Mouse (Mus musculus) sigmoid colon, adult 10 weeks (tissue): Measurements from ENCODE around the gene Rfesd. TPM values are rescaled to one million over a fixed set of nuclear protein-coding genes. Genes with fewer than 3 reads are reported as not detected.

ENCODE experiments used
- polyA plus RNA-seq: library from polyadenylated mRNA; stranded (reverse); fragments of 350-450 nt; fragmentation: Illumina TruSeq; extraction: RNeasy Lipid Tissue Mini Kit (QIAGEN cat#74804); gene quantifications from one replicate; pipeline ENCODE4 v1.2.3, GENCODE M21; 2014; ENCODE audit warnings: low read depth, low replicate concordance

Gene Rfesd
- 105 TPM for polyA plus RNA-seq

DNA sequence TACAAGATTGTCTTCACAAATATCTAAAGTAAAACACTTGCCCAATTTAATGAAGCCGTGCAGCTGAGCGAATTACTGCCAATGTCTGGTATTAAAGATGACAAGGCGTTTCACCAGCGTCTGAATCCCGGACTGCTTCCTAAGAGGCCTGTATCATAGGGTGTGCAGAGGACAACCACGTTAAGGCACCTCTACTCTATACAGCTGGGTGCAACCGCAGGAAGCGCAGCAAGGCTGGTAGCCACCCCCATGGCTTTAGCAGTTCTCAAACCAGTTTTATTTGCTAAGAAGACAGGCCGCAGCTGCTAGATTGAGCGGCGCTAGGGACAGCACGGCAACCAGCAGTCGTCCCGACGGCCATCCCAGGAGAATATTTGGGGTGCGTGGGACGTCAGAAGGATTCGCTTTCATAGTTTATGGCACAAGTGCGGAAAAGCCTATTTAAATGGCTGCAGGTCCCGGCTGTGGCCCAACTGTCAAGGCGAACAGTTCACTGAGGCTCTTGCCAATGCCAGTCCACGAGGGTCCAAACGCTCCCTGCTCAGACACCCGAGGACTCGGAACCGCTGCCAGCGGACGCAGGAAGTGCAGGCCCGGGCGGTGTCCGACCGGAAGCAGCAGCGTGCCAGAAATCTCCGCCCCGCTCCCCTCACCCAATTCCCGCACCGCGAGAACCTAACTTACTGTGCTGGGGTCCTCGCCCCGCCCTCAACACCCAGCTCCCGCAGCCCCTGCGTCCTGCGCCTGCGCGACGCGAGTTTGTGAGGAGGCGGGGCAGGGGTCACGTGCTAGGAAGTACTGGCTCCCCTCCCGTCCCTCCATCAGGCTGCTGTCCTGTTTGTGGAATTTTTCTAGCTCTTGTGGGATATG, at the start of gene Rfesd:
TSS of gene Rfesd (minus strand) at position 746 of the 870 bp plus-strand sequence.

DNA sequence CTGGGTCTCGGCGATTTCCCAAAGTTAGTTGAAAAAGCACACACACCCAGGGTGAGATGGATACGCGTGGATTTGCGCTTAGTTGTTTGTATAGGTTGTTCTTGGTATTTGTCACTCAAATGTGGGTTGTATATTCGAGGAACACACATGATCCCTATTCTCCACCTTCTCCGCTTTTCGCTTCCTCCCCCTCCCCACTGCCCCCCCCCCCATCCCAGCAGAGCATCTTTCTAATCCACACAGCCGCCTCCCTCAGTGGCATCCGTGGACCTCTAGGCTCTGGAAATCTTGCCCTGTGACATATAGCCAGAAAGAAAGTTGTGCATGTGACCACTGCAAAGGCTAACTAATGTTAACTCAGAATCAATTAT, 38.4 kb upstream of the Rfesd start, which contains the start of gene Gpr150:
TSS of gene Gpr150 (minus strand) at position 101 of the 371 bp plus-strand sequence.

DNA sequence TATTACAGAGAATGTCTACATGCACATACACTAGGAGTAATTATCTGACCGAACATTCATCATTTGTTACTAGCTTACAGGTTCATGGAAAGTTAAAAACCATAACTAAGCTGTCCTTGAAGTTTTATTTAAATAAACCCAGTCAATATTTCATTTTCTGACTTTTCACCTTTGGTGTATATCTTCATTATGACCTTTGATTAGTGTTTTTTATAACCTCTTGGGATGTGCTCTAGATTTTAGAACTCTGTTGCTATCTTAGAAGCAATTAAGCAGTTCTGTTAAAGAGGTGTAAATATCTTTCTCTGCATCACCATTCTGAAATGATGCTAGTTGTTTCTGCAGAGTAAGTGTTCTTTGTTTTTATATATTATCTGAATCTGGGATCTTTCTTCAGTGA, 51.7 kb downstream of the Rfesd start, which contains the start of gene Spata9:
TSS of gene Spata9 (plus strand) at position 301 of the 400 bp plus-strand sequence.

Other genes starting within 250 kb of the Rfesd start
- 161 TPM for gene Glrx, start 178.9 kb downstream of the Rfesd start, polyA plus RNA-seq
- 17.2 TPM for gene Rhobtb3, start 74.8 kb downstream of the Rfesd start, polyA plus RNA-seq
- not detected for gene Spata9, start 51.6 kb downstream of the Rfesd start, polyA plus RNA-seq
- not detected for gene Gpr150, start 38.3 kb upstream of the Rfesd start, polyA plus RNA-seq
- gene Arsk, start 79.9 kb upstream of the Rfesd start, polyA plus RNA-seq = 36.1 TPM
- 29.2 TPM for gene Ttc37, start 80.0 kb upstream of the Rfesd start, polyA plus RNA-seq